Mouse (Mus musculus): ENCODE measurements at regions not wholly inside any gene's neighbourhood (a gene's known extent, or its start where the extent isn't known, plus 50 kb on each side); places are given as distances from the start of the nearest gene placed in this dataset.

- WGBS: 79% methylated on average over 6 of the region's 6 CpGs
- no peak for ATAC-seq (ENCODE audit: insufficient read depth, low FRiP score, low read depth)
- H3K9ac ChIP-seq: no peak overlapping the region
These were observed 171.3 kb downstream of the Cryba4 start for GRCm38 (mm10) chr5:112081006-112081405.

GRCm38 (mm10) chr5:112091867-112092535 is 160.3 kb downstream of the Cryba4 start:
- Histone ChIP-seq H3K36me3 (no peaks in the 10 kb centered on the region), H3K4me2 (no peak overlapping the region), H3K9ac (no peak overlapping the region), H3K4me1 (no peaks in the 10 kb centered on the region), H3K4me3 (replicated peaks) (no peak overlapping the region), H3K9me3 (no peaks in the 10 kb centered on the region), H3K27me3 (replicated peaks) (no peaks in the 10 kb centered on the region), H3K27ac (no peak overlapping the region)
- ATAC-seq (ENCODE audit: insufficient read depth, low FRiP score, low read depth): no peak
- 71% methylated on average over 7 of the region's 7 CpGs for WGBS

More at GRCm38 (mm10) chr5:112081006-112081405, 171.3 kb downstream of the Cryba4 start:
- no peaks in the 10 kb centered on the region for H3K4me1 ChIP-seq
- no peaks in the 10 kb centered on the region for H3K9me3 ChIP-seq
- H3K4me2 ChIP-seq: no peak overlapping the region
- no peaks in the 10 kb centered on the region for H3K27me3 ChIP-seq (replicated peaks)
- H3K4me3 ChIP-seq (replicated peaks): no peak overlapping the region
- no peaks in the 10 kb centered on the region for H3K36me3 ChIP-seq
- H3K27ac ChIP-seq: no peak overlapping the region

GRCm38 (mm10) chr5:112093905-112094571 is 158.3 kb downstream of the Cryba4 start:
- no peaks in the 10 kb centered on the region for H3K27me3 ChIP-seq (replicated peaks)
- no peaks in the 10 kb centered on the region for H3K36me3 ChIP-seq
- no peak overlapping the region for H3K27ac ChIP-seq
- ATAC-seq (ENCODE audit: insufficient read depth, low FRiP score, low read depth): no peak
- no peak overlapping the region for H3K9ac ChIP-seq
- no peak overlapping the region for H3K4me2 ChIP-seq
- WGBS: 73% methylated on average over 17 of the region's 17 CpGs
- no peak overlapping the region for H3K4me3 ChIP-seq (replicated peaks)
- H3K4me1 ChIP-seq: no peaks in the 10 kb centered on the region
- H3K9me3 ChIP-seq: no peaks in the 10 kb centered on the region

GRCm38 (mm10) chr5:112098469-112099085 is 153.7 kb downstream of the Cryba4 start:
- no peak overlapping the region for H3K4me3 ChIP-seq (replicated peaks)
- H3K4me2 ChIP-seq: no peak overlapping the region
- H3K27me3 ChIP-seq (replicated peaks): no peaks in the 10 kb centered on the region
- no peak overlapping the region for H3K27ac ChIP-seq
- H3K9me3 ChIP-seq: no peaks in the 10 kb centered on the region
- whole genome bisulfite sequencing: 59% methylated on average over 22 of the region's 22 CpGs
- H3K4me1 ChIP-seq: no peaks in the 10 kb centered on the region
- no peak overlapping the region for H3K9ac ChIP-seq
- ATAC-seq (ENCODE audit: insufficient read depth, low FRiP score, low read depth): no peak
- no peaks in the 10 kb centered on the region for H3K36me3 ChIP-seq

- H3K27me3 ChIP-seq (replicated peaks): no peaks in the 10 kb centered on the region
- WGBS: 66% methylated on average over 17 of the region's 17 CpGs
- no peak overlapping the region for H3K27ac ChIP-seq
- H3K4me3 ChIP-seq (replicated peaks): no peak overlapping the region
- no peaks in the 10 kb centered on the region for H3K9me3 ChIP-seq
- H3K36me3 ChIP-seq: no peaks in the 10 kb centered on the region
- no peak overlapping the region for H3K4me2 ChIP-seq
- no peak for ATAC-seq (ENCODE audit: insufficient read depth, low FRiP score, low read depth)
- no peaks in the 10 kb centered on the region for H3K4me1 ChIP-seq
- no peak overlapping the region for H3K9ac ChIP-seq
These were observed 150.4 kb downstream of the Cryba4 start for GRCm38 (mm10) chr5:112101739-112102590.

- no peak overlapping the region for H3K4me3 ChIP-seq (replicated peaks)
- H3K27me3 ChIP-seq (replicated peaks): no peaks in the 10 kb centered on the region
- no peak overlapping the region for H3K4me2 ChIP-seq
- no peaks in the 10 kb centered on the region for H3K9me3 ChIP-seq
- H3K4me1 ChIP-seq: no peaks in the 10 kb centered on the region
- no peaks in the 10 kb centered on the region for H3K36me3 ChIP-seq
- 62% methylated on average over 22 of the region's 22 CpGs for WGBS
- no peak overlapping the region for H3K27ac ChIP-seq
- ATAC-seq (ENCODE audit: insufficient read depth, low FRiP score, low read depth): no peak
- H3K9ac ChIP-seq: no peak overlapping the region
These were observed 141.9 kb downstream of the Cryba4 start for GRCm38 (mm10) chr5:112110306-112110969.

- Histone ChIP-seq H3K4me2 (no peak overlapping the region), H3K9ac (no peak overlapping the region), H3K36me3 (no peaks in the 10 kb centered on the region), H3K27me3 (replicated peaks) (no peaks in the 10 kb centered on the region), H3K27ac (no peak overlapping the region), H3K9me3 (no peaks in the 10 kb centered on the region), H3K4me1 (no peaks in the 10 kb centered on the region), H3K4me3 (replicated peaks) (no peak overlapping the region)
- no peak for ATAC-seq (ENCODE audit: insufficient read depth, low FRiP score, low read depth)
- whole genome bisulfite sequencing: 64% methylated on average over 6 of the region's 6 CpGs
These were observed 131.6 kb downstream of the Cryba4 start for GRCm38 (mm10) chr5:112120766-112121165.

- no peak for ATAC-seq (ENCODE audit: insufficient read depth, low FRiP score, low read depth)
- H3K4me2 ChIP-seq: no peak overlapping the region
- no peak overlapping the region for H3K9ac ChIP-seq
- no peaks in the 10 kb centered on the region for H3K36me3 ChIP-seq
- no peaks in the 10 kb centered on the region for H3K4me1 ChIP-seq
- H3K27me3 ChIP-seq (replicated peaks): no peaks in the 10 kb centered on the region
- H3K9me3 ChIP-seq: no peaks in the 10 kb centered on the region
- 68% methylated on average over 9 of the region's 9 CpGs for WGBS
- no peak overlapping the region for H3K4me3 ChIP-seq (replicated peaks)
- H3K27ac ChIP-seq: no peak overlapping the region
These were observed 130.8 kb downstream of the Cryba4 start for GRCm38 (mm10) chr5:112121554-112121953.

GRCm38 (mm10) chr5:112122581-112122980 is 129.7 kb downstream of the Cryba4 start:
- Histone ChIP-seq H3K36me3 (no peaks in the 10 kb centered on the region), H3K4me1 (no peaks in the 10 kb centered on the region), H3K9ac (no peak overlapping the region), H3K9me3 (no peaks in the 10 kb centered on the region), H3K4me2 (no peak overlapping the region), H3K27me3 (replicated peaks) (no peaks in the 10 kb centered on the region), H3K27ac (no peak overlapping the region), H3K4me3 (replicated peaks) (no peak overlapping the region)
- 15% methylated on average over 5 of the region's 5 CpGs for WGBS
- ATAC-seq (ENCODE audit: insufficient read depth, low FRiP score, low read depth): no peak

GRCm38 (mm10) chr5:112127171-112127570 is 125.1 kb downstream of the Cryba4 start:
- Histone ChIP-seq H3K27me3 (replicated peaks) (no peaks in the 10 kb centered on the region), H3K4me2 (no peak overlapping the region), H3K36me3 (no peaks in the 10 kb centered on the region), H3K4me3 (replicated peaks) (no peak overlapping the region), H3K9ac (no peak overlapping the region), H3K9me3 (no peaks in the 10 kb centered on the region), H3K4me1 (no peaks in the 10 kb centered on the region), H3K27ac (no peak overlapping the region)
- ATAC-seq (ENCODE audit: insufficient read depth, low FRiP score, low read depth): 0 out of 2 replicates have a peak, but pooled peaks have one; percentile 35
- 61% methylated on average over 4 of the region's 4 CpGs for WGBS

- Histone ChIP-seq H3K27me3 (replicated peaks) (no peaks in the 10 kb centered on the region), H3K4me1 (no peaks in the 10 kb centered on the region), H3K4me3 (replicated peaks) (no peak overlapping the region), H3K9ac (no peak overlapping the region), H3K36me3 (no peaks in the 10 kb centered on the region), H3K27ac (no peak overlapping the region), H3K4me2 (no peak overlapping the region), H3K9me3 (no peaks in the 10 kb centered on the region)
- WGBS: 91% methylated on average over 1 of the region's 1 CpGs
- ATAC-seq (ENCODE audit: insufficient read depth, low FRiP score, low read depth): no peak
These were observed 119.6 kb downstream of the Cryba4 start for GRCm38 (mm10) chr5:112132746-112133145.
